Mouse (Mus musculus) E14TG2a.4 (cell line): ENCODE measurements around the gene Lyz1.

Experiments
- CTCF ChIP-seq: conservative IDR thresholded peaks from 2 replicates; pipeline ENCODE4 v1.5.1; 2014; ENCODE audit warnings: low read length
- NANOG ChIP-seq: IDR thresholded peaks from 2 replicates; pipeline ENCODE4 v1.6.1; 2014; ENCODE audit warnings: borderline replicate concordance, low read length, mixed read lengths

DNA sequence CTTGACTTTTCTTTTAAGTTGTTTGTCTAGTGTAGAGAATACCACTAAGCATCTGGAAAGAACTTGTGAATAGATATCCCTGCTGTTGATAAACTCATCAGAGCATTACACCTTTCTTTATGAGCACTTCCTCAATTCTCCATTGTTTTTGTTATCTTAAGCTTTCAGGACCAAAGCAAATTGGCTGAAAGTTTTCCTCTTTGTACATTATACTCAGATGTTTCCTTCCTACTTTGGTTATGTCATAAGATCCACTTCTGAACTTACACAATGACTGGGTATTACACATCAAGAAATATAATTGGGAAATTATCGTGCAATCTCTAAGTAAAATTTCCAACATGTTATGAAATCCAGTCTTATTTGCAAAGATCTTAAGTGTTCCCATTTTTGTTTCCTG is 9.0 kb upstream of the Lyz1 start:
- TF ChIP-seq CTCF = no peak
- no peak for TF ChIP-seq NANOG
